13 mouse cellular contexts compared by ENCODE assay signal in the genomic region with DNA sequence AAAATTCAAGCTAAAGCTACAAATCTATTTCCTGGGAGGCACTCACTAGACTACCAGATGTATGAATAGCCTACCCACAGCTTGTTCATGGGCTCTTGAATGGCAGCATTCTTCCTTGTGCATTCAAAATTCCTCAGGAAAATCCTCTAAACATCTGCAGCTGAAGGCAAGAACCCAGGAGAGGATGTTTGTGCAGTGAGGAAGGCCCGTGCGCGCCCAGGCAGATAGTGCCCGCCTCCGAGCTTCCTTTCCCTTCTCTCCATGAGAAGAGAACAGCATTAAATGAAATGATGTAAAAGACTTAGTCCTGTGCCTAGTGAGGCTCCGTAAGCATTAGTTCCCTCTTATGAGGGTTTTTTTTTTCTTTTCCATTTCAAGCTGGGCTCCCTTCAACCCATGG. TPM values are rescaled to one million over a fixed set of nuclear protein-coding genes. Genes with fewer than 3 reads are reported as not detected.
DNase-seq lines count a peak whose midpoint lies in the region; ATAC-seq and TF ChIP-seq lines count a peak whose summit lies in the region.
"Had no signal": no experiment of that assay in that cellular context is flagged by ENCODE, and none has a peak within 500 bp of the region (broad histone marks: within the 10 kb centered on the region; RNA-seq: fewer than 3 reads in every experiment).

No protein-coding gene starts in this region.

- ATAC-seq in hindbrain, embryonic 16.5 days: no peak
- no peak for ATAC-seq in lung, embryonic 14.5 days (ENCODE audit: insufficient read depth)
- ATAC-seq in embryonic facial prominence, embryonic 14.5 days (ENCODE audit: low read depth): 0 out of 2 replicates have a peak, but pooled peaks have one; percentile 44
- ATAC-seq in limb, embryonic 11.5 days (ENCODE audit: insufficient number of reproducible peaks, low FRiP score, low TSS enrichment, low read depth): no peak
- ATAC-seq in activated CD4-positive, CD25-positive, alpha-beta regulatory T cell, adult 4 months: no peak
- ATAC-seq: liver, postnatal 0 days had no signal

- 0 out of 2 replicates have a peak, but pooled peaks cover 6% of the 10 kb centered on the region for H3K4me1 ChIP-seq in hindbrain, embryonic 10.5 days (replicated peaks)
- no peaks in the 10 kb centered on the region for H3K4me1 ChIP-seq in hindbrain, embryonic 16.5 days (ENCODE audit: control insufficient read depth, insufficient read depth, low read depth, low read length)
- H3K4me1 ChIP-seq in lung, embryonic 14.5 days (ENCODE audit: insufficient read depth): peaks cover 18% of the 10 kb centered on the region; the same call in 1 of the 2 replicates
- peaks cover 19% of the 10 kb centered on the region for H3K4me1 ChIP-seq in embryonic facial prominence, embryonic 14.5 days (ENCODE audit: control insufficient read depth, insufficient read depth, low read length)
- no peaks in the 10 kb centered on the region for H3K4me1 ChIP-seq in limb, embryonic 11.5 days (ENCODE audit: control insufficient read depth, insufficient read depth, low read length)

- H3K4me2 ChIP-seq in hindbrain, embryonic 16.5 days (ENCODE audit: low read length): no peak overlapping the region
- H3K4me2 ChIP-seq in lung, embryonic 14.5 days: no peak overlapping the region
- no peak overlapping the region for H3K4me2 ChIP-seq in embryonic facial prominence, embryonic 14.5 days (ENCODE audit: low read depth, low read length)
- H3K4me2 ChIP-seq in limb, embryonic 11.5 days (ENCODE audit: low read depth, severe bottlenecking): no peak overlapping the region

- no peak for DNase-seq in hindbrain, embryonic 10.5 days (ENCODE audit: low spot score)
- DNase-seq in lung, embryonic 14.5 days: peak; percentile 46
- DNase-seq in lung, postnatal 25 days (ENCODE audit: low spot score): no peak
- DNase-seq in embryonic facial prominence, embryonic 14.5 days (ENCODE audit: low spot score): peak; percentile 52
- peak; percentile 17 for DNase-seq in limb, embryonic 11.5 days (ENCODE audit: low spot score)
- no peak for DNase-seq in T-cell, adult 2 months (ENCODE audit: low spot score)
- DNase-seq: cerebellum, adult 11 months; kidney, adult 9 months; layer of hippocampus, adult 9-11 months; liver, postnatal 0 days had no signal

- no peaks in the 10 kb centered on the region for H3K27me3 ChIP-seq in hindbrain, embryonic 10.5 days (ENCODE audit: insufficient read depth, poor library complexity, severe bottlenecking)
- H3K27me3 ChIP-seq in hindbrain, embryonic 16.5 days (replicated peaks; ENCODE audit: control insufficient read depth, insufficient read depth, low read length): no peaks in the 10 kb centered on the region
- no peaks in the 10 kb centered on the region for H3K27me3 ChIP-seq in lung, embryonic 14.5 days (ENCODE audit: insufficient read depth, low read length)
- H3K27me3 ChIP-seq in embryonic facial prominence, embryonic 14.5 days (replicated peaks; ENCODE audit: control insufficient read depth, insufficient read depth, low read length): no peaks in the 10 kb centered on the region
- H3K27me3 ChIP-seq in limb, embryonic 11.5 days (ENCODE audit: control insufficient read depth, insufficient read depth, low read length): no peaks in the 10 kb centered on the region

- H3K9ac ChIP-seq in hindbrain, embryonic 16.5 days (ENCODE audit: low read depth, low read length): no peak overlapping the region
- no peak overlapping the region for H3K9ac ChIP-seq in lung, embryonic 14.5 days
- no peak overlapping the region for H3K9ac ChIP-seq in embryonic facial prominence, embryonic 14.5 days (ENCODE audit: low read depth, low read length)
- H3K9ac ChIP-seq in limb, embryonic 11.5 days (ENCODE audit: low read length): no peak overlapping the region
- H3K9ac ChIP-seq: liver, postnatal 0 days had no signal

- H3K27ac ChIP-seq in hindbrain, embryonic 10.5 days: 0 out of 2 replicates have a peak overlapping the region, but pooled peaks have one; percentile 45
- no peak overlapping the region for H3K27ac ChIP-seq in hindbrain, embryonic 16.5 days (ENCODE audit: low read depth, low read length)
- peak overlapping the region; percentile 81 for H3K27ac ChIP-seq in lung, embryonic 14.5 days (ENCODE audit: low read depth)
- H3K27ac ChIP-seq in embryonic facial prominence, embryonic 14.5 days (replicated peaks; ENCODE audit: low read depth, low read length): peak overlapping the region; percentile 41
- no peak overlapping the region for H3K27ac ChIP-seq in limb, embryonic 11.5 days (replicated peaks; ENCODE audit: low read depth, low read length)
- H3K27ac ChIP-seq: midbrain, embryonic 10.5 days had no signal

- no peak for TF ChIP-seq CTCF in lung, embryonic 14.5 days (IDR thresholded peaks at IDR 0.05; ENCODE audit: low read depth)

- no peak overlapping the region for H3K4me3 ChIP-seq in hindbrain, embryonic 10.5 days
- H3K4me3 ChIP-seq in hindbrain, embryonic 16.5 days (ENCODE audit: low read length): no peak overlapping the region
- no peak overlapping the region for H3K4me3 ChIP-seq in lung, embryonic 14.5 days (ENCODE audit: low read depth, low read length)
- H3K4me3 ChIP-seq in embryonic facial prominence, embryonic 14.5 days (ENCODE audit: low read depth, low read length): no peak overlapping the region
- no peak overlapping the region for H3K4me3 ChIP-seq in limb, embryonic 11.5 days (ENCODE audit: low read depth, low read length)
- H3K4me3 ChIP-seq: midbrain, embryonic 10.5 days had no signal

- H3K36me3 ChIP-seq in hindbrain, embryonic 10.5 days: no peaks in the 10 kb centered on the region
- H3K36me3 ChIP-seq in hindbrain, embryonic 16.5 days (ENCODE audit: control insufficient read depth, insufficient read depth, low read length): no peaks in the 10 kb centered on the region
- no peaks in the 10 kb centered on the region for H3K36me3 ChIP-seq in lung, embryonic 14.5 days (ENCODE audit: insufficient read depth)
- H3K36me3 ChIP-seq in embryonic facial prominence, embryonic 14.5 days (ENCODE audit: control insufficient read depth, insufficient read depth, low read length): no peaks in the 10 kb centered on the region
- no peaks in the 10 kb centered on the region for H3K36me3 ChIP-seq in limb, embryonic 11.5 days (ENCODE audit: control insufficient read depth, insufficient read depth, low read length)
- H3K36me3 ChIP-seq: midbrain, embryonic 10.5 days had no signal

- 79% methylated on average over 6 of the region's 6 CpGs for whole genome bisulfite sequencing in hindbrain, embryonic 10.5 days
- WGBS in hindbrain, embryonic 16.5 days: 68% methylated on average over 6 of the region's 6 CpGs
- 59% methylated on average over 6 of the region's 6 CpGs for WGBS in lung, embryonic 14.5 days
- WGBS in embryonic facial prominence, embryonic 14.5 days: 34% methylated on average over 6 of the region's 6 CpGs
- WGBS in limb, embryonic 11.5 days: 94% methylated on average over 6 of the region's 6 CpGs

- no peaks in the 10 kb centered on the region for H3K9me3 ChIP-seq in hindbrain, embryonic 10.5 days
- no peaks in the 10 kb centered on the region for H3K9me3 ChIP-seq in hindbrain, embryonic 16.5 days (ENCODE audit: control insufficient read depth, low read length)
- no peaks in the 10 kb centered on the region for H3K9me3 ChIP-seq in lung, embryonic 14.5 days (ENCODE audit: low read depth, low read length)
- no peaks in the 10 kb centered on the region for H3K9me3 ChIP-seq in embryonic facial prominence, embryonic 14.5 days (ENCODE audit: control insufficient read depth, low read length)
- H3K9me3 ChIP-seq in limb, embryonic 11.5 days (ENCODE audit: control insufficient read depth, low read length): no peaks in the 10 kb centered on the region
- H3K9me3 ChIP-seq: midbrain, embryonic 10.5 days had no signal

RNA-seq across cellular contexts. Expression of a gene that starts 24.6 kb away (rescaled TPM):
- polyA plus RNA-seq in hindbrain, embryonic 10.5 days (2016; fragmentation: Nextera tagmentation; extraction: Ambion mirVana): 117 and 144 TPM in 2 replicates
- 66.1 and 69.8 TPM in 2 replicates for polyA plus RNA-seq in hindbrain, embryonic 16.5 days (2015; fragmentation: Nextera tagmentation; extraction: Ambion mirVana)
- 283 and 297 TPM in 2 replicates for polyA plus RNA-seq in lung, embryonic 14.5 days (2014; fragmentation: Nextera tagmentation; extraction: Ambion mirVana)
- polyA plus RNA-seq in embryonic facial prominence, embryonic 14.5 days (2014; fragmentation: Nextera tagmentation; extraction: Ambion mirVana): 227 and 238 TPM in 2 replicates
- 155 and 167 TPM in 2 replicates for polyA plus RNA-seq in limb, embryonic 11.5 days (2014; fragmentation: Nextera tagmentation; extraction: Ambion mirVana)
- polyA plus RNA-seq in activated CD4-positive, CD25-positive, alpha-beta regulatory T cell, adult 4 months (2017; shearing (Covaris generic)): not detected

Comparison
In these comparisons a context has a peak if more than half of its experiments do, and no peak if none do; other contexts are left out.
1. DNase-seq: peak in lung, embryonic 14.5 days (single experiment), embryonic facial prominence, embryonic 14.5 days (single experiment) and limb, embryonic 11.5 days (single experiment); none in hindbrain, embryonic 10.5 days (single experiment), lung, postnatal 25 days (single experiment) and T-cell, adult 2 months (single experiment).
2. H3K27ac ChIP-seq: peak in hindbrain, embryonic 10.5 days (single experiment), lung, embryonic 14.5 days (single experiment) and embryonic facial prominence, embryonic 14.5 days (single experiment); none in hindbrain, embryonic 16.5 days (single experiment) and limb, embryonic 11.5 days (single experiment).
3. RNA of a gene that starts 24.6 kb away (polyA plus RNA-seq): 283 to 297 TPM in lung, embryonic 14.5 days, 227 to 238 TPM in embryonic facial prominence, embryonic 14.5 days, 155 to 167 TPM in limb, embryonic 11.5 days, 117 to 144 TPM in hindbrain, embryonic 10.5 days and 66.1 to 69.8 TPM in hindbrain, embryonic 16.5 days; not detected in activated CD4-positive, CD25-positive, alpha-beta regulatory T cell, adult 4 months; every median in the first group is over 10 times any median in the second.